Mouse (Mus musculus): ENCODE results near the gene Gli3. TPM values are rescaled to one million over a fixed set of nuclear protein-coding genes. Genes with fewer than 3 reads are reported as not detected.
A peak's percentile ranks its signal among the peaks of the same experiment; 100 is the strongest.

Gli3 gene
- total RNA-seq, 2 experiments from 2014 or later: 9.6 to 10.7 TPM

GRCm38 (mm10) chr13:15724723-15725122 is 261.7 kb downstream of the Gli3 start:
- no peak for DNase-seq

- DNase-seq: peak; percentile 68 to 74
These were observed 278.7 kb downstream of the Gli3 start for GRCm38 (mm10) chr13:15741771-15742170.

GRCm38 (mm10) chr13:15742308-15742707 is 279.3 kb downstream of the Gli3 start:
- DNase-seq: no peak

GRCm38 (mm10) chr13:15742777-15743176 is 279.7 kb downstream of the Gli3 start:
- DNase-seq: no peak

- peak; percentile 89 to 90 for DNase-seq
These were observed 296.0 kb downstream of the Gli3 start for GRCm38 (mm10) chr13:15758835-15759632.

GRCm38 (mm10) chr13:15759633-15760441 is 296.8 kb downstream of the Gli3 start:
- DNase-seq: no peak

GRCm38 (mm10) chr13:15762291-15762690 is 299.3 kb downstream of the Gli3 start:
- no peak for DNase-seq

- peak in 1 of 2 experiments; percentile 35 for DNase-seq
These were observed 299.9 kb downstream of the Gli3 start for GRCm38 (mm10) chr13:15762901-15763417.

- DNase-seq: no peak
These were observed 314.6 kb downstream of the Gli3 start for GRCm38 (mm10) chr13:15777624-15778023.

All from layer of hippocampus, postnatal 36 days (tissue).